Mouse (Mus musculus) frontal cortex, adult 2 months (tissue): ENCODE measurements around the gene Ifnl3. TPM values are rescaled to one million over a fixed set of nuclear protein-coding genes. Genes with fewer than 3 reads are reported as not detected.
A peak's percentile ranks its signal among the peaks of the same experiment; 100 is the strongest.
"Not testable (repeated sequence)": the region's sequence is repeated elsewhere in the genome, so short reads cannot be mapped to it uniquely, and the experiment has no call there.

Experiments used
- DNase-seq, 2 experiments: peaks; one replicate each; pipeline ENCODE4 v3.0.0; 2022; ENCODE audit warnings: low spot score in 1 of 2; ENCODE audit errors: extremely low spot score in 1 of 2
- polyA plus RNA-seq: library from polyadenylated mRNA; depleted of rRNA; stranded (reverse); fragments of >200 nt; gene quantifications from 2 replicates; pipeline ENCODE4 v1.2.3, GENCODE M21; 2012; rRNA removed

Ifnl3 gene
- polyA plus RNA-seq: not detected in 2 replicates

DNA sequence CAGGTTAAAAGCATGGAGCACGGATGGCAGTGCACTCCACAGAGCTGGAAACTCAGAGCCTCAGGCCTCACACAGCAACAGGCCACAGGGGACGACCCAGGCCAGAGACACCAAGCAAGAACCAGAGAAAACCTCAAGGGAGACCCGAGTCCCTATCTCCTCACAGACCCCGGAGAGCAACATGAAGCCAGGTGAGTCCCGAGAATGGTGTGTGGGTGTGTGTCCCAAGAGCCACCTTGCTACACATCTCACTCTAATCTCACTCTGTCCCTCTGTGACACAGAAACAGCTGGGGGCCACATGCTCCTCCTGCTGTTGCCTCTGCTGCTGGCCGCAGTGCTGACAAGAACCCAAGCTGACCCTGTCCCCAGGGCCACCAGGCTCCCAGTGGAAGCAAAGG is at the start of gene Ifnl3:
Gene Ifnl3 (plus strand): TSS at position 301 of the 400 bp plus-strand sequence.
- DNase-seq: not testable (repeated sequence)

DNA sequence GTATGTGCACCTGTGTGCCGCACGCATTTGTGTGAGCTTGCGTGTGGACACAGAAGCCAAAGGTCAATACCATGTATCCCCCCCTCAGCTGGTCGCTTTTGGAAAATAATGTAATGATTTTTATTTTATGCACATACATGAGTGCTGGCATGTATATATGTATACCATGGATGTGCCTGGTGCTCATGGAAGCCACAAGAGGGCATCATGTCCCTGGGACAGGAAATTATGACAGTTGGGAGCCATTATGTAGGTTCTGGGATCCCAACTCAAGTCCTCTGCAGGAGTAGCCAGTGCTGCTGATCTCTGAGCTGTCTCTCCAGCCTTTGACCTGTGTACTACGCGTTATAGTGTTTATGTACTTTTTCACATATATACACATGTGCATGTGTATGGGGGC is 46.4 kb upstream of the Ifnl3 start:
- no peak for DNase-seq

DNA sequence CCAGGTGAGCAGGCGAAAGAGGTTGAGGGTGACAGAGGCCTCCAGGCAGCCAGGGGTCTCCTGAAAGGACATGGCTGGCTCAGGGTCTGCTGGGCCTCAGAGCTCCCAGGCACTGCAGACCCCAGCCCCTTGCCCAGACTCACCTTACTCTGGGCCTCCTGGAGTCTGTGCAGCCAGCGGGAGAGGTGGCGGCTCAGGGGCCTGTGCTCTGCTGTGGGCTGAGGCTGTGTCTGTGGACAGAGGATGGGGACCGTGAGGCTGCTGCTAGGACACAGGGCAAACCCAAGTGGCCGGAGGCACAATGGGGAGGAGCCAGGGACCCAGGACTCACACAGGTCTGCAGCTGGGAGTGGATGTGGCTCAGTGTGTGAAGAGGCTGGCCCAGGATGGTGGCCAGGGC is 45.3 kb upstream of the Ifnl3 start:
- no peak for DNase-seq

DNA sequence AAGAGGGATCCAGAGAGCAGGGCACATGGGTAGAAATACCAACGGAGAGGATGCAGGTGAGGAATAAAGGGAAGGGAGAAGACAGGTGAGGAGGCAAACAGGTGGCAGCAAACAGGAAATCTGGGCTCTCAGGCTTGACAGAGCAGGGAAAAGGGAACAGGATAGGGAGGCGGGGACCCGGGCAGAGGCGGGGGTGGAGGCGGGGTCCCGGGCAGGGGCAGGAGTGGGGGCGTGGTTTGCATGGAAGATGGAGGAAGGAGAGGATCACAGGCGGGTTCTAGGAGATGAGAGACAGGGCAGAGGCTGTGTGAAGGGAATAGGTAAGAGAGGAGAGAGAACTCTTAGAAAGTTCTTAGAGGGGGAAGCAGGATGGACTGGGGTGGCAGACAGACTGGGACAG is 43.8 kb upstream of the Ifnl3 start:
- no peak for DNase-seq

DNA sequence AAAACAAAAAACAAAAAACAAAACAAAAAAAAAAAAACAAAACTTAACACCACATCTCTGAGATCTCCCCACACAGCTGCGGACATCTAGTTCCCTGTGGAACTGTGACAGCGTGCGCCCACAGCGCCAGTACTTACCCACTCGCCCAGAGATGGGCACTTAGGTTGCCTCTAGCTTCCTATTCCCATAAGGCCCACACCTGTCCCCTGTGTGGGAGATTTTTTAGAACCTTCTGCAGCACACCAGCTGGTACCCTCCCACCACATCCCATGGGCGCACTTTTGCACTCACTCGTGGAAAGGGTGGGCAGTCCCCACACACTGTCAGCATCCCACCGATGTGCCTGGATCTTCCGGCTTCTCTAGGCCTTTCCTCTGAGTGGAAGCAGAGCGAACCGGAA is 39.8 kb upstream of the Ifnl3 start:
- DNase-seq: peak in 1 of 2 experiments; percentile 54

DNA sequence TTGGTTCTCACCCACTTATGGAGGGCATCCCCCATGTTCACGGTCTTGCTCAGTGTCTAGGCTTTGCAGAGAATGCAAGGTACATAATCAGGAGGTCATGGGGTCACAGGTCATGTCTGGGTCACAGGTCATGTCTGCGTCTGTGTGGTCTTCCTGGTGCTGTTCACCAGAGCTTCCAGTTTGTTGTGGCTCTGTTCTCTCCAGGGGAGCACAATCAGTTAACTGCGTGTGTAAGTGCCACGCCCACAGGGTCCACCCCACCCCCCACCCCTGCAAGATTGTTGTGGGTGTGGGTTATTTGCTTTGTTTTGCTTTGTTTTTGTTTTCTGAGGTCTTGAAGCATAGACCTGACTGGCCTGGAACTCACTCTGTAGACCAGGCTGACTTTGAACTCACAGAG is 38.4 kb upstream of the Ifnl3 start:
- no peak for DNase-seq

DNA sequence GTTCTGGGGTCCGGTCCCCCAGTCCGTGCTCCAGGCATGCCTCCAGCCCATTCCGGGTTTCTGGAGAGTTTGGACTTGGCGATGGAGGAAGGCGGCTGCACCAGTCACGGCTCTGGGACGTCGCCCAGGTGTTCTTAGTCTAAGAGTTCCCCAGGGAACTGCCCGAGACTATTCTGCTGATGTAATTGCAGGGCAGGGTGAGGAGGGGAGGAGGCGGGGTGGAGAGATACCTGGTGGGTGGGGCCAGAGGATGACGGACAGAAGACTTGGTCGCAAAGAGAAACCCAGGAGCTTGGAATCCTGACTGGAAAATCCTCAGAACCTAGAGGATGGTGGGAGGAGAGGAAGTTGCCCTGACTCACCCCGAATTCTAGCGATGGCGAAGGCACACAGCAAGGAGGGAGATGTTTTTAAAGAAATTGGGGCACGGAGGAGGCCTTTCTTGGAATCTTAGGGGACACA is 34.6 kb upstream of the Ifnl3 start:
- DNase-seq: peak in 1 of 2 experiments; percentile 70

DNA sequence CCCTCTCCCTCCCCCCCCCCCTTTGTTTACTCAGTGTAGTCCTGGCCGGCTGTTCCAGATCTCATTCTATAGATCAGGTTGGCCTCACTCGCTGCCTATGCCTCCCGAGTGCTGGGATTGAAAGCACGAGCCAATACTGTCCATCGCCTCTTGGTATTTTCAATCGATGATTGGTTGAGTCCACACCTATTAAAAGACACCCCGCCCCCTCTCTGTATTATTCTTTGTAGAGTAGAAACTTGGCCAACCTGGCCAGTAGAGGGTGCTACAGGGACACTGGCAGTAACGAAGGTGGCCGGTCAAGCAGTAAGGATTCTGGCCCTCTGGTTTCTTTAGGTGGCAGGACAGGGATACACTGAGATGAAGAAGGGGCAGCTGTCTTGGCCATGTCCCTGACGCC is 32.2 kb upstream of the Ifnl3 start:
- peak in 1 of 2 experiments; percentile 59 for DNase-seq

DNA sequence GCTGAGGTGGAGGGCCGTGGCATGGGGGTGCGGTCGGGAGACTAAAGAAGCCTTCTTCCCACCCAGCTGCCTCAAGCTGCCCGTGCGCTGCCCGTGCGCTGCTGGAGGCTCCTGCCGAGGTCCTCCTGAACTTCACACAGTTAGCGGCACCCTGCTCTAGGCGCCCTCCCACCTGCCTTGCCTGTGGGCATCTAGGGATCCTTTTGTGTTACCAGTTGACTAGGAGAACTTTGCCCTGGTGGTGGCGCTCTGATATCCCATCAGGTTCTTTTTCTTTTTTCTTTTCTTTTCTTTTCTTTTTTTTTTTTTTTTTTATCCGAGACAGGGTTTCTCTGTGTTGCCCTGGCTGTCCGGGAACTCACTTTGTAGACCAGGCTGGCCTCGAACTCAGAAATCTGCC is 31.7 kb upstream of the Ifnl3 start:
- no peak for DNase-seq

DNA sequence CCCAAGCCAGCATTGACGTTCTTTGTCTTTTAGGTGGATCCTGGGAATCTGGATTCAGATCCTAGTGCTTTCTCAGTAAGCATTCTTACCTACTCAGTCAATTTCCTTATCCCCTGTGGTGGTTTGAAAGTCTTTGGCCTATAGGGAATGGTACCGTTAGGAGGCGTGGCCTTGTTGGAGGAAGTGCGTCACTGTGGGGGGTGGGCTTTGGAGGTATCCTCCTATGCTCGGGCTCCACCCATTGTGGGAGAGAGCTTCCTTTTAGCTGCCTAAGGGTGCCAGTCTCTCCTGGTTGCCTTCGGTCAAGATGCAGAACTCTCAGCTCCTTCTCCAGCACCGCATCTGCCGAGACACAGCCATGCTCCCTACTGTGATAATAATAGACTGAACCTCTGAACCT is 30.3 kb upstream of the Ifnl3 start:
- no peak for DNase-seq

DNA sequence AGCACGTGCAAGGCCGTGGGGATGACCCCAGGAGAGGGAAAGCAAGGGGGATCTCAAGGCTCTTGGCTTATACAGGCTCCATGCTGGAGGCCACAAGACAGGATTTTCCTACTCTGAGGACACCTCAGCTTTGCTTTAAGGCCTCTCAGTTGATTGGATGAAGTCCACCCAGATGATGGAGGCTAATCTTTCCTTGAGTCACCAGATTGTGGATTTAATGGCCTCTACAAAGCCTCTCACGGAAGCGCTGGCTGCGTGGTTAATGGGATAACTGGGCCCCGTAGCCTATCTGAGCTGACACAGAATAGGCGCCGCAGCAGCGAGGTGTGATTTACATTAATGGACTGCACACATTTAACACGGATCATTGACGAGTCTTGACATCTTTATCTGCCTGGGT is 27.2 kb upstream of the Ifnl3 start:
- DNase-seq: no peak

DNA sequence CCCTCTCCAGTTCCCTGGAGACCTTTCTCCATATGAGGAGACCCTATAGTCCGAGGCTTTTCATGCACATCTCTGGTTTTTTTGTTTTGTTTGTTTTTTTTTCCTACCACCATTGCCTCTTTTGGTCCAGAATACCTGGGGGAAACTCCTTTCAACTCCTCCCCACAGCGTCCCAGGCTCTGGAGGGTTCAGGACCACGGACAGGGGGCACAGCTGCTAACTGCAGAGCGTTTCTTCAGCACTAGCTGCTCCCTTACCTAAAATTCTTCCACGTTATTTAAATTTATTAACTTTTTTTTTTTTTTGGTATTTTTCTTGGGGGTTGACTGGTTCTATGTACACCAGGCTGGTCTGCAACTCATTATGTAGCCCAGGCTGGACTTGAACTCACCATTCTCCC is 17.1 kb upstream of the Ifnl3 start:
- DNase-seq: no peak

DNA sequence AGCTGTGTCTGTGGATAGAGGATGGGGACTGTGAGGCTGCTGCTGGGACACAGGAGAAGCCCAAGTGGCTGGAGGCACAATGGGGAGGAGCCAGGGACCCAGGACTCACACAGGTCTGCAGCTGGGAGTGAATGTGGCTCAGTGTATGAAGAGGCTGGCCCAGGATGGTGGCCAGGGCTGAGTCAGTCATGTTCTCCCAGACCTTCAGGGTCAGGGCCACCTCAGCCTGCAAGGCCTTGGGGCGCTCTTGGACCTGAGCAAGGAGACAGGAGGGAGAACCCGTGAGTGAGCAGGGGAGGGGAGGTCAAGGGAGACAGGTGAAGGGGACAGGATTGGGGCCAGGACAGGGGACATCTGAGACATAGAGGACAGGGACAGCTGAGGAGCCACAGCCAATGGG is 13.5 kb upstream of the Ifnl3 start:
- not testable (repeated sequence) for DNase-seq

DNA sequence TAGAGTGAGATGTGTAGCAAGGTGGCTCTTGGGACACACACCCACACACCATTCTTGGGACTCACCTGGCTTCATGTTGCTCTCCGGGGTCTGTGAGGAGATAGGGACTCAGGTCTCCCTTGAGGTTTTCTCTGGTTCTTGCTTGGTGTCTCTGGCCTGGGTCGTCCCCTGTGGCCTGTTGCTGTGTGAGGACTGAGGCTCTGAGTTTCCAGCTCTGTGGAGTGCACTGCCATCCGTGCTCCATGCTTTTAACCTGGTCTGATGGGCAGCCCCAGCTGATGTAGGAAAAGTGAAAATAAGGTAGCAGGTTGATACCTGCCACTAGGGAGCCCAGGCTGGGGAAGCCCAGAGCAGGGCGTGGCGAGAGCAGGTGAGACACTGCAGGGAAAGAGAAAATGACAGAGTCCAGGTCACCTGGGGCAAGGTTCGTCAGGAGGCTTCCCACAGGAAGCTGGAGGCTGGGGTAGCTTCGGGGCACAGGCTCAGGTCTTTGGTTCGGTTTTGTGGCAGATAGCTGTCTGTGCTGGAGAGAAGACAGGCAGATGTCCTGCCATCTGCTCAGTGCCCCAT is 12.1 kb upstream of the Ifnl3 start, which contains the start of gene Ifnl2:
Gene Ifnl2 (minus strand): TSS at position 51 of the 570 bp plus-strand sequence.
- DNase-seq: not testable (repeated sequence)

DNA sequence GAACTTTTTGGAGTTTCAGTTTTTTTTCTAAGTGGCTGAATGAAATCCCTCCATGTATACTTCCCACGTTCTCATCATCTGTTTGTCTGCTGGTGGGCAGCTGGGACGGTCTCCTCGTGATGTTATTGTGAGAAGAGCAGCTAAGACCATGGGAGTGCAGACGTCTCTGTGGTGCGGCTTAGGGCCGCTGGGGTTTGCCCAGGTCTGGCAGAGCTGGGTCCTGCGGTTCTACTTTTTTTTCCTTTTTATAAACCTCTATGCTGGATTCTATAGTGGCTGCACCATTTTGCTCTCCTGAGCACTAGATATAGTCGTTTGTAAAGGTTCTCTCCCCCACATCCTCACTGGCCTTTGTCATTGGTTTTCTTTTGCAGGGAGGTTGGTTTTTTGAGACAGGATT is 11.2 kb upstream of the Ifnl3 start:
- no peak for DNase-seq

DNA sequence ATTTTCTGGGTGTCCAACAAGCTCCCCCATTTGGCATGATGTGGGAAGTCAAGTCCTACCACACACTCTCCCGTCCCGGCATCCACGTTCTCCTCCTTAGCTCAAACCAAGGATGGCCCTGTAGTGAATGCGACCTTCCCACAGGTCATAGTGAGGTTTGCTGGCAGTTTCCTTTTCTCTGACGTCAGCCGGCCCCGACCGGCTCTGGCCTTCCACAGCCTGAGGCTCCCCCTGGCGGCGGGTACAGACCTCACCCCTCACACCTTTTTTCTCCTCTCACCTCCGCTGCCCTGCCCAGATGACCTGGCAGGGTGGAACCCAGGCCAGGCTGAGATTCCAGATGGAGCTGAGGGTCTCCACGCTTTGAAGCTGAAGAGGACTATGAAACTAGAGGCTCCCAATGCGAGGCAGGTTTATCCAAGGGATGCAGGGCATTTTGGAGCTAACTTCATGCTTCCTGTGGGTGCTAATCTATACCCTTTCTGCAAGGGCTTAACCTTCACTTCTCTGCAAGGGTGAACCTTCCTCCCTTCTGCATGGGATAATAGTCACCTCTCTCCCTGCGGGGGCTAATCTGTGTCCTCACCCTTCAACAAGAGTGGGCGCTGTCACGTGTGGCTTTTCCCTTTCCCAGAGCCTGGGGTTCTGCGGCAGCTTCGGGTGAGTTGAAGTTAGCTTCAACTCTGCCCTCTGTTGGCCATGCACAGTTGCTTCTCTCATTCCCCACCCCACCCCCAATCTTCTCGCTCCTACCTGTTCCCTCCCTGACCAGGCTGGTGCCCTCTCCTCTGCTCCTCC is 5.5 kb downstream of the Ifnl3 start:
- DNase-seq: peak; percentile 12 to 75

DNA sequence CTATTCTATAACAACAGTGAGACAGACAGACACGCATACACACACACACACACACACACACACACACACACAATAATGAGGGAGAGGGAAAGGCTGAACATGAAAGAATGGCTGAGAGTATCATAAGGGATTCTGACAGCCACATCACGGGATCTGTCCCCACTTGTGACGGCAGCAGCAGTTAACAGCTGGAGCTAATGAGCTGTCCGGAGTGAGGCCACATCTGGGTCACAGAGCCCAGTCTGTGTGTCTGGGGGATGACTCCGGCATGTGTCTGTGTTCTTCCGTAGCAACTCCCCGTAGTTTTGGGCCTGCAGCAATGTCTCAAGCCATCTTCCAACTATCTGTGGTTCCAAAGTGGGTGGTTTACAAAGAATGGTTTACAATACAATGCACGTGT is 9.4 kb downstream of the Ifnl3 start:
- no peak for DNase-seq

DNA sequence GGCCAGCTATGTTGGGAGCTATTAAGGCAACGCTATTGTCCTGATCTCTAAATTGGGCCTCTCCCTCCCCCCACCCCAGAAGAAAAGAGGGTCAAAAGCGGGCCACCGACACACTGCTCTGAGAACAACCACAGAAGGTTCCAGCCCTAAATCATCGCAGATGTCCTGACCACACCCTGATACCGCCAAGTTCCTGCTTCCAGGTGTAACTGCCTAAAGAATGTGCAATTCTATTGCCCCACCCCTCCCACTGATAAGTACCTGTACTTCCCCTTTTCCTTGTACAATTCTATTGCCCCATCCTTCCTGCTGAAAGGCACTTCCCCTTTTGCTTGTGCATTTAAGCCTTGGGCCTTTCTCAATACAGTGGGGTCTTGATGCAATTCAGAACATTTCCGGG is 16.2 kb downstream of the Ifnl3 start:
- DNase-seq: not testable (repeated sequence)

DNA sequence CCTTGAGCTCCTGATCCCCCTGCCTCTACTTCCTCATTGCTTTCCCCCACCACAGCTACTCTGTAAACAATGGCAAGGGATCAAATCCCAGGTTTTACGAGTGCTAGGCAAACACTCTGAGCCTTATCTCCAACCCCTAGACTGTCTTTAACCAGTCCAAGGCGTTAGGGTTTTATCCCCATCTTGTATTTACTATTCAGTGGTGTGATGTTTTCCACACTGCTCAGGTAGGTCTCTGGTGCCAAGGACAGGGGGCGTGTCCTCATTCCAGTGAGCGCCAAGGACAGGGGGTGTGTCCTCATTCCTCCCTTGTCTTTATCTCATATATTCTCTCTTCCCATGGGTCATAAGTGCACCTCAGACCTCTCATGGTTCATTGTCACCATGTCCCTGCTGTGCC is 17.9 kb downstream of the Ifnl3 start, which contains the start of gene Sycn:
Gene Sycn (plus strand): TSS at position 360 of the 400 bp plus-strand sequence.
- DNase-seq: no peak

DNA sequence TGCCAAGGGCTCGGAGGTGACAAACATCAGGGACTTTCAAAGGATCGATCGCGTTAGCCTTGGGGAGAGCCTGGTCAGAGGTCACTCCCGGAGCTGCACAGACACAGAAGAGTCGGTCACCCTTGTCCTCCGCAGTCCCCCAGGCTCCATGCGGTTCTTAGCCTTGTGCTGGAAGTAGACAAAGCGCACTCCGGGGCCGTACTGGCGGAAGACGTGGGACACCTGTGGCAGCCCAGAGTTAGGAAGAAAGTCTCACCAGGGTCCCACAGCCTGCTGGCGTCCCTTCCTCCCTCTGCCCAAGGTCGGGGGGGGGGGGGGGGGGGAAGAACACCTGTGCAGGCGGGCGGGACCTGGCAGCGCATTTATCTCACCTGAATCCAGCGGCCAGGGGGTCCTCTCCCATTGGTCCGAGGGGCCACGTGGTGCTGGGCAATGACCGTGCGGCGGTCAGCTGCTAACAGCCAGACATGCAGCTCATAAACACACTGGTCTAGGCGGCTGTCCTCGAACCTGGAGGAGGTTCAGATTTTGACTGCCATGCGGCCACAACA is 21.5 kb downstream of the Ifnl3 start:
- DNase-seq: no peak

DNA sequence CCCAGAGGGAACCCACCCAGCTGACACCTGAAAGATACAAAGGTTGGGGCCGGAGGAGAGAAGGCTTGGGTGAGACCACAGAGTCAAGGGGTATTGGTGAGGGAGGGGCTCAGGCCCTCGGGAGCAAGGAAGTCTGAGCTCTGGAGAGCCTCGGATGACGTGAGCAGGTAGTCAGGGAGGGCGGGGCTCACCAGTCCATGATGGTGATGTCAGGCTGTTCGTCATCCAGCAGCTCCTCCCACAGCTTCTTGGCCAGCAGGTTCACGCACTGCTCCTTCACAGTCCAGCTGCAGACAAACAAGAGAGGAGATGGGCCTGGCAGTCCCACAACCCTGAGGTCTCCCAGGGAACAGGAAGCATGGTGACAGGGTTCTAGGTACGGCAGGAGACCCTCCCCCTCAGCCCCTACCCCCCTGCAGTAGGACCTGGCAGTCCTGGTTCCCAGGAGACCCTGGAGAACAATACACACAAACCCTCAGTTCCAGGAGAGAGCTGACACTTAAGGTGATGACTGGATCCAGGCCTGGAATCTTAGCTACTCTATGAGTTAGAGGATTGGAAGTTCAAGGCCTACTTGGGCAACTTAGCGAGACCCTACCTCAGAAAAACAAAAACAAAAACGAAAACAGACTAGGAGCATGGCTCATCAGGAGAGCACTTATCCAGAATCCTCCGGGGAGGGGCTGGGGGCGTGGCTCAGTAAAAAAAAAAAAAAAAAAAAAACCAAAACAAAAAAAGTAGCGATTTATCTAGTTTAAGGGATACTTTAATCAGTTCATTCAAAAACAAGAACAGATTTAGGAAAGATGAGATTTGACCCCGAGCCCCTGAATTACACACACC is 22.6 kb downstream of the Ifnl3 start:
- no peak for DNase-seq
